9 mouse cellular contexts compared by ENCODE assay signal in genomic region chr11:98446213-98446561, GRCm38 (mm10). TPM values are rescaled to one million over a fixed set of nuclear protein-coding genes. Genes with fewer than 3 reads are reported as not detected.
DNase-seq lines count a peak whose midpoint lies in the region; ATAC-seq and TF ChIP-seq lines count a peak whose summit lies in the region.
"Had no signal": no experiment of that assay in that cellular context is flagged by ENCODE, and none has a peak within 500 bp of the region (broad histone marks: within the 10 kb centered on the region; RNA-seq: fewer than 3 reads in every experiment).

Gene Grb7, plus strand, starts transcription at chr11:98446394.

- peak within 1 kb of the TSS; percentile 96 for H3K27ac ChIP-seq in kidney, postnatal 0 days
- H3K27ac ChIP-seq in forebrain, embryonic 10.5 days: peak within 1 kb of the TSS; percentile 53; the same call in 1 of the 2 replicates
- H3K27ac ChIP-seq in hindbrain, embryonic 16.5 days (ENCODE audit: low read depth, low read length): no peak within 1 kb of the TSS
- no peak within 1 kb of the TSS for H3K27ac ChIP-seq in midbrain, embryonic 14.5 days (replicated peaks; ENCODE audit: low read depth, low read length)
- H3K27ac ChIP-seq: macrophage had no signal

- DNase-seq in kidney, postnatal 0 days (ENCODE audit: low spot score): peak; percentile 69
- DNase-seq in kidney, adult 11 months: no peak
- DNase-seq in forebrain, embryonic 10.5 days (ENCODE audit: extremely low spot score, low spot score): no peak
- no peak for DNase-seq in midbrain, embryonic 14.5 days
- no peak for DNase-seq in natural killer cell, adult 2 months (ENCODE audit: low spot score in 2 of 2)
- no peak for DNase-seq in adrenal gland, postnatal 25 days
- DNase-seq in adrenal gland, postnatal 10 days: no peak

- WGBS in kidney, postnatal 0 days: 6% methylated on average over 5 of the region's 5 CpGs
- WGBS in forebrain, embryonic 10.5 days: 10% methylated on average over 5 of the region's 5 CpGs
- WGBS in hindbrain, embryonic 16.5 days: 11% methylated on average over 5 of the region's 5 CpGs
- WGBS in midbrain, embryonic 14.5 days: 9% methylated on average over 5 of the region's 5 CpGs

- no peaks in the 10 kb centered on the region for H3K9me3 ChIP-seq in kidney, postnatal 0 days (replicated peaks; ENCODE audit: low read length)
- H3K9me3 ChIP-seq in forebrain, embryonic 10.5 days: no peaks in the 10 kb centered on the region
- no peaks in the 10 kb centered on the region for H3K9me3 ChIP-seq in hindbrain, embryonic 16.5 days (ENCODE audit: control insufficient read depth, low read length)
- no peaks in the 10 kb centered on the region for H3K9me3 ChIP-seq in midbrain, embryonic 14.5 days (ENCODE audit: control insufficient read depth, low read length)

- no peak for TF ChIP-seq CTCF in kidney, postnatal 0 days (IDR thresholded peaks at IDR 0.05; ENCODE audit: low read depth)

- peak within 1 kb of the TSS; percentile 54 for H3K4me2 ChIP-seq in kidney, postnatal 0 days (ENCODE audit: low read length)
- peak within 1 kb of the TSS; percentile 42 for H3K4me2 ChIP-seq in hindbrain, embryonic 16.5 days (ENCODE audit: low read length)
- peak within 1 kb of the TSS; percentile 21; the same call in 1 of the 2 replicates for H3K4me2 ChIP-seq in midbrain, embryonic 14.5 days (ENCODE audit: low read length)

- 0 out of 2 replicates have a peak, but pooled peaks cover 4% of the 10 kb centered on the region for H3K36me3 ChIP-seq in kidney, postnatal 0 days (ENCODE audit: insufficient read depth, low read length)
- H3K36me3 ChIP-seq in forebrain, embryonic 10.5 days (replicated peaks): no peaks in the 10 kb centered on the region
- H3K36me3 ChIP-seq in hindbrain, embryonic 16.5 days (ENCODE audit: control insufficient read depth, insufficient read depth, low read length): no peaks in the 10 kb centered on the region
- no peaks in the 10 kb centered on the region for H3K36me3 ChIP-seq in midbrain, embryonic 14.5 days (ENCODE audit: control insufficient read depth, insufficient read depth, low read length)

- H3K4me1 ChIP-seq in kidney, postnatal 0 days (replicated peaks; ENCODE audit: insufficient read depth, low read length): peaks cover 6% of the 10 kb centered on the region; the same call in 1 of the 2 replicates
- peaks cover 34% of the 10 kb centered on the region for H3K4me1 ChIP-seq in forebrain, embryonic 10.5 days
- peaks cover 4% of the 10 kb centered on the region; the same call in 1 of the 2 replicates for H3K4me1 ChIP-seq in hindbrain, embryonic 16.5 days (ENCODE audit: control insufficient read depth, insufficient read depth, low read depth, low read length)
- no peaks in the 10 kb centered on the region for H3K4me1 ChIP-seq in midbrain, embryonic 14.5 days (ENCODE audit: control insufficient read depth, insufficient read depth, low read length)

- ATAC-seq in kidney, postnatal 0 days (replicated peaks; ENCODE audit: low FRiP score, low read depth): no peak
- ATAC-seq in hindbrain, embryonic 16.5 days: no peak
- no peak for ATAC-seq in midbrain, embryonic 14.5 days (ENCODE audit: low FRiP score, low TSS enrichment)

- H3K4me3 ChIP-seq in kidney, postnatal 0 days (replicated peaks; ENCODE audit: low read depth, low read length): peak within 1 kb of the TSS; percentile 42
- H3K4me3 ChIP-seq in forebrain, embryonic 10.5 days: peak within 1 kb of the TSS; percentile 38
- H3K4me3 ChIP-seq in hindbrain, embryonic 16.5 days (ENCODE audit: low read length): peak within 1 kb of the TSS; percentile 22
- H3K4me3 ChIP-seq in midbrain, embryonic 14.5 days (replicated peaks; ENCODE audit: low read depth, low read length): no peak within 1 kb of the TSS

- peak within 1 kb of the TSS; percentile 66 for H3K9ac ChIP-seq in kidney, postnatal 0 days (ENCODE audit: low read depth, low read length)
- peak within 1 kb of the TSS; percentile 43 for H3K9ac ChIP-seq in hindbrain, embryonic 16.5 days (ENCODE audit: low read depth, low read length)
- H3K9ac ChIP-seq in midbrain, embryonic 14.5 days (replicated peaks; ENCODE audit: low read length): no peak within 1 kb of the TSS

- H3K27me3 ChIP-seq in kidney, postnatal 0 days (ENCODE audit: insufficient read depth, low read length): no peaks in the 10 kb centered on the region
- H3K27me3 ChIP-seq in forebrain, embryonic 10.5 days (ENCODE audit: poor library complexity, severe bottlenecking): peaks cover 70% of the 10 kb centered on the region
- H3K27me3 ChIP-seq in hindbrain, embryonic 16.5 days (replicated peaks; ENCODE audit: control insufficient read depth, insufficient read depth, low read length): peaks cover 23% of the 10 kb centered on the region
- H3K27me3 ChIP-seq in midbrain, embryonic 14.5 days (ENCODE audit: control insufficient read depth, insufficient read depth, low read length): peaks cover 23% of the 10 kb centered on the region

RNA-seq across cellular contexts. Expression of gene Grb7, which starts in this region (rescaled TPM):
- polyA plus RNA-seq in kidney, postnatal 0 days (2015; fragmentation: Nextera tagmentation; extraction: Ambion mirVana): 66.9 and 73.2 TPM in 2 replicates
- 4.1 and 5.6 TPM in 2 replicates for polyA plus RNA-seq in forebrain, embryonic 10.5 days (2016; fragmentation: Nextera tagmentation; extraction: Ambion mirVana)
- polyA plus RNA-seq in hindbrain, embryonic 16.5 days (2015; fragmentation: Nextera tagmentation; extraction: Ambion mirVana): 1.3 and 2.5 TPM in 2 replicates
- 0.58 and 0.67 TPM in 2 replicates for polyA plus RNA-seq in midbrain, embryonic 14.5 days (2014; fragmentation: Nextera tagmentation; extraction: Ambion mirVana)
- total RNA-seq in adrenal gland, postnatal 25 days (2021): 1.0 TPM in 1 of 2 replicates, not detected in the other
- total RNA-seq in adrenal gland, postnatal 10 days (2021): 10 to 100 TPM in 1 of 2 experiments, 1 to 10 TPM in 1; 6.9 to 11.1 TPM

Comparison
In these comparisons a context has a peak if more than half of its experiments do, and no peak if none do; other contexts are left out.
1. RNA of gene Grb7 (polyA plus RNA-seq): 66.9 to 73.2 TPM in kidney, postnatal 0 days; 4.1 to 5.6 TPM in forebrain, embryonic 10.5 days, 1.3 to 2.5 TPM in hindbrain, embryonic 16.5 days and 0.58 to 0.67 TPM in midbrain, embryonic 14.5 days; every median in the first group is over 10 times any median in the second.
2. H3K27ac ChIP-seq: peak in kidney, postnatal 0 days (single experiment) and forebrain, embryonic 10.5 days (single experiment); none in hindbrain, embryonic 16.5 days (single experiment) and midbrain, embryonic 14.5 days (single experiment).
3. Peak in every context shown above with its lines, with median percentiles within 50 percentile points of each other: H3K4me2 ChIP-seq.